Mouse (Mus musculus) MEL (cell line): ENCODE measurements around the gene Dlk2. TPM values are rescaled to one million over a fixed set of nuclear protein-coding genes. Genes with fewer than 3 reads are reported as not detected.

ENCODE experiments used
- DNase-seq: peaks from one replicate; pipeline ENCODE4 v3.0.0; 2011; ENCODE audit warnings: low read depth, low spot score
- H3K27ac ChIP-seq: 2 replicates; pipeline ENCODE4 v1.5.1; 2012; ENCODE audit warnings: low read depth, mild to moderate bottlenecking, control low read depth, low read length, moderate library complexity; ENCODE audit not compliant: control insufficient read depth
- H3K27me3 ChIP-seq, 2 experiments: fragments of 150-350 bp in 1 of 2; sonication (generic) in 1 of 2; 2 replicates each; pipeline ENCODE4 v1.6.1; 2012; ENCODE audit warnings: low read length in 2 of 2, mild to moderate bottlenecking in 2 of 2, improper control_type of control experiment in 1 of 2, moderate library complexity in 1 of 2; ENCODE audit not compliant: insufficient read depth in 2 of 2, control insufficient read depth in 1 of 2
- H3K36me3 ChIP-seq, 2 experiments: 2 replicates each; pipeline ENCODE4 v1.6.1; 2012 to 2014; ENCODE audit warnings: low read length in 2 of 2, improper control_type of control experiment in 1 of 2, inconsistent platforms in 1 of 2, mild to moderate bottlenecking in 1 of 2; ENCODE audit not compliant: insufficient read depth in 2 of 2, control insufficient read depth in 1 of 2
- H3K4me1 ChIP-seq, 2 experiments: fragments of 150-350 bp in 1 of 2; sonication (generic) in 1 of 2; 2 replicates each; pipeline ENCODE4 v1.6.1; 2012; ENCODE audit warnings: low read length in 2 of 2, improper control_type of control experiment in 1 of 2, mild to moderate bottlenecking in 1 of 2; ENCODE audit not compliant: insufficient read depth in 2 of 2, control insufficient read depth in 1 of 2
- H3K4me3 ChIP-seq, 2 experiments: fragments of 150-350 bp in 1 of 2; sonication (generic) in 1 of 2; 2 replicates each; pipeline ENCODE4 v1.5.1; 2012; ENCODE audit warnings: low read depth in 2 of 2, low read length in 2 of 2, mild to moderate bottlenecking in 2 of 2, moderate library complexity in 2 of 2, control low read depth in 1 of 2, improper control_type of control experiment in 1 of 2; ENCODE audit not compliant: control insufficient read depth in 1 of 2, insufficient read depth in 1 of 2
- H3K79me2 ChIP-seq: 2 replicates; pipeline ENCODE4 v1.6.1; 2012; ENCODE audit warnings: mild to moderate bottlenecking, low read length, moderate library complexity; ENCODE audit not compliant: control insufficient read depth, poor library complexity, insufficient read depth
- H3K9ac ChIP-seq: 2 replicates; pipeline ENCODE4 v1.6.1; 2012; ENCODE audit warnings: low read depth, mild to moderate bottlenecking, control low read depth, low read length, moderate library complexity; ENCODE audit not compliant: control insufficient read depth, poor library complexity, severe bottlenecking
- H3K9me3 ChIP-seq: fragments of 150-350 bp; sonication (generic); replicated peaks from 2 replicates; pipeline ENCODE4 v1.6.1; 2012; ENCODE audit warnings: mild to moderate bottlenecking, low read length, improper control_type of control experiment, moderate library complexity; ENCODE audit not compliant: insufficient read depth
- BHLHE40 ChIP-seq: IDR thresholded peaks from 2 replicates; pipeline ENCODE4 v1.6.1; 2012; ENCODE audit warnings: low read depth, mild to moderate bottlenecking, inconsistent platforms, low read length, improper control_type of control experiment, borderline replicate concordance
- CHD1 ChIP-seq: IDR thresholded peaks from 2 replicates; pipeline ENCODE4 v1.6.1; 2012; ENCODE audit warnings: low read depth, mild to moderate bottlenecking, inconsistent platforms, low read length, improper control_type of control experiment
- CHD2 ChIP-seq: IDR thresholded peaks from 2 replicates; pipeline ENCODE4 v1.6.1; 2011; ENCODE audit warnings: low read length, improper control_type of control experiment
- CTCF ChIP-seq, 3 experiments: IDR thresholded peaks in 2 of 3; conservative IDR thresholded peaks in 1 of 3; 2 replicates each; pipeline ENCODE4 v1.5.1; 2011 to 2012; ENCODE audit warnings: low read length in 3 of 3, low read depth in 2 of 3, mild to moderate bottlenecking in 2 of 3, improper control_type of control experiment in 1 of 3, inconsistent platforms in 1 of 3, mixed read lengths in 1 of 3, moderate library complexity in 1 of 3; ENCODE audit not compliant: control insufficient read depth in 1 of 3, insufficient read depth in 1 of 3, poor library complexity in 1 of 3, severe bottlenecking in 1 of 3
- E2F4 ChIP-seq: IDR thresholded peaks from 2 replicates; pipeline ENCODE4 v1.6.1; 2011; ENCODE audit warnings: low read depth, low read length, improper control_type of control experiment, borderline replicate concordance
- ELF1 ChIP-seq: IDR thresholded peaks from 2 replicates; pipeline ENCODE4 v1.6.1; 2014; ENCODE audit warnings: low read depth, mild to moderate bottlenecking, inconsistent platforms, low read length, improper control_type of control experiment, moderate library complexity
- EP300 ChIP-seq, 2 experiments: IDR thresholded peaks; 2 replicates each; pipeline ENCODE4 v1.6.1; 2011; ENCODE audit warnings: improper control_type of control experiment in 2 of 2, low read length in 2 of 2, low read depth in 1 of 2, mild to moderate bottlenecking in 1 of 2
- GABPA ChIP-seq: IDR thresholded peaks from 2 replicates; pipeline ENCODE4 v1.6.1; 2012; ENCODE audit warnings: low read depth, mild to moderate bottlenecking, inconsistent platforms, low read length, improper control_type of control experiment, moderate library complexity
- GATA1 ChIP-seq: IDR thresholded peaks from 2 replicates; pipeline ENCODE4 v1.6.1; 2011; ENCODE audit warnings: low read depth, low read length, improper control_type of control experiment
- HCFC1 ChIP-seq: IDR thresholded peaks from 2 replicates; pipeline ENCODE4 v1.6.1; 2012; ENCODE audit warnings: low read depth, mild to moderate bottlenecking, inconsistent platforms, low read length, improper control_type of control experiment, moderate library complexity
- JUND ChIP-seq: IDR thresholded peaks from 2 replicates; pipeline ENCODE4 v1.6.1; 2011; ENCODE audit warnings: low read depth, mild to moderate bottlenecking, improper control_type of control experiment, low read length
- MAFK ChIP-seq: IDR thresholded peaks from 2 replicates; pipeline ENCODE4 v1.6.1; 2011; ENCODE audit warnings: low read depth, mild to moderate bottlenecking, low read length, improper control_type of control experiment, borderline replicate concordance
- MAX ChIP-seq: IDR thresholded peaks from 2 replicates; pipeline ENCODE4 v1.6.1; 2011; ENCODE audit warnings: low read length, improper control_type of control experiment
- MAZ ChIP-seq: IDR thresholded peaks from 2 replicates; pipeline ENCODE4 v1.6.1; 2012; ENCODE audit warnings: low read depth, mild to moderate bottlenecking, inconsistent platforms, low read length, improper control_type of control experiment
- MEF2A ChIP-seq: IDR thresholded peaks from 2 replicates; pipeline ENCODE4 v1.6.1; 2014; ENCODE audit warnings: low read depth, mild to moderate bottlenecking, inconsistent platforms, low read length, improper control_type of control experiment; ENCODE audit not compliant: poor library complexity, insufficient replicate concordance, severe bottlenecking; ENCODE audit errors: extremely low read depth
- MXI1 ChIP-seq: IDR thresholded peaks from 2 replicates; pipeline ENCODE4 v1.6.1; 2011; ENCODE audit warnings: mild to moderate bottlenecking, low read depth, low read length, improper control_type of control experiment
- MYB ChIP-seq: IDR thresholded peaks from 2 replicates; pipeline ENCODE4 v1.6.1; 2011; ENCODE audit warnings: mild to moderate bottlenecking, low read depth, low read length, improper control_type of control experiment
- NELFE ChIP-seq: IDR thresholded peaks from 2 replicates; pipeline ENCODE4 v1.6.1; 2011; ENCODE audit warnings: low read depth, low read length, improper control_type of control experiment
- POLR2A ChIP-seq, 2 experiments: IDR thresholded peaks; 2 replicates each; pipeline ENCODE4 v1.6.1; 2011 to 2012; ENCODE audit warnings: low read length in 2 of 2, mild to moderate bottlenecking in 2 of 2, control low read depth in 1 of 2, improper control_type of control experiment in 1 of 2, low read depth in 1 of 2, moderate library complexity in 1 of 2; ENCODE audit not compliant: control insufficient read depth in 1 of 2, insufficient read depth in 1 of 2, poor library complexity in 1 of 2
- POLR2AphosphoS5 ChIP-seq: IDR thresholded peaks from 2 replicates; pipeline ENCODE4 v1.6.1; 2012; ENCODE audit warnings: low read depth, borderline replicate concordance, mild to moderate bottlenecking, inconsistent platforms, low read length, moderate library complexity, mixed read lengths
- RCOR1 ChIP-seq: IDR thresholded peaks from 2 replicates; pipeline ENCODE4 v1.6.1; 2012; ENCODE audit warnings: low read depth, mild to moderate bottlenecking, inconsistent platforms, low read length, improper control_type of control experiment
- TBP ChIP-seq: IDR thresholded peaks from 2 replicates; pipeline ENCODE4 v1.8.0; 2011; ENCODE audit warnings: low read depth, low read length, improper control_type of control experiment
- ZC3H11A ChIP-seq: IDR thresholded peaks from 2 replicates; pipeline ENCODE4 v1.6.1; 2012; ENCODE audit warnings: low read depth, mild to moderate bottlenecking, inconsistent platforms, low read length, improper control_type of control experiment
- ZKSCAN1 ChIP-seq: IDR thresholded peaks from 2 replicates; pipeline ENCODE4 v1.6.1; 2012; ENCODE audit warnings: low read depth, mild to moderate bottlenecking, inconsistent platforms, low read length, improper control_type of control experiment, moderate library complexity
- ZNF384 ChIP-seq: IDR thresholded peaks from 2 replicates; pipeline ENCODE4 v1.6.1; 2012; ENCODE audit warnings: low read depth, mild to moderate bottlenecking, inconsistent platforms, low read length, improper control_type of control experiment
- polyA plus RNA-seq, 2 experiments: library from polyadenylated mRNA; stranded (reverse) in 1 of 2; unstranded in 1 of 2; fragments of >175 nt in 1 of 2; fragments of >200 nt in 1 of 2; gene quantifications; 2 replicates each; pipeline versions ENCODE4 v1.2.1 to v1.2.4; 2012; ENCODE audit warnings: low replicate concordance in 2 of 2, low read depth in 1 of 2; ENCODE audit not compliant: insufficient read length in 2 of 2, insufficient read depth in 1 of 2, missing spikeins in 1 of 2
- total RNA-seq: library from RNA; depleted of rRNA; stranded (reverse); fragments of 300-350 nt; gene quantifications from 2 replicates; pipeline ENCODE4 v1.2.3, GENCODE M21; 2012

The Dlk2 gene
- total and polyA plus RNA-seq, 3 experiments = 0.07 TPM; not detected in 2

GRCm38 (mm10) chr17:46275506-46275905, 21.7 kb upstream of the Dlk2 start:
- no peaks in the 10 kb centered on the region for H3K4me1 ChIP-seq
- DNase-seq = no peak
- no peaks in the 10 kb centered on the region for H3K27me3 ChIP-seq
- peaks cover 0 to 2% of the 10 kb centered on the region in 2 experiments; a peak in 2 of 4 replicates for H3K36me3 ChIP-seq
- TF ChIP-seq BHLHE40 (no peak), TBP (no peak), POLR2AphosphoS5 (no peak), GATA1 (no peak), MAFK (no peak), EP300 (IDR thresholded peaks at IDR 0.05; ENCODE audit: low read depth in 1 of 2, low read length in 2 of 2) (no peak), MEF2A (no peak), MYB (no peak), GABPA (no peak), E2F4 (no peak), ELF1 (no peak)
- TF ChIP-seq, all 39 proteins: peak for 0
- Histone ChIP-seq H3K9me3 (no peaks in the 10 kb centered on the region), H3K27ac (no peak overlapping the region), H3K79me2 (peaks cover 4% of the 10 kb centered on the region; the same call in 1 of the 2 replicates), H3K4me3 (no peak overlapping the region), H3K9ac (no peak overlapping the region)

- peaks cover 4 to 9% of the 10 kb centered on the region in 2 experiments for H3K36me3 ChIP-seq
- no peak overlapping the region for H3K4me3 ChIP-seq
- TF ChIP-seq MAZ (no peak), MAFK (no peak), CHD2 (no peak), POLR2AphosphoS5 (no peak), CTCF (IDR thresholded peaks at IDR 0.05 in 2 of 3, conservative IDR thresholded peaks at IDR 0.05 in 1 of 3; ENCODE audit: control insufficient read depth in 1 of 3, insufficient read depth in 1 of 3, low read depth in 2 of 3, low read length in 3 of 3, poor library complexity in 1 of 3, severe bottlenecking in 1 of 3) (no peak), HCFC1 (no peak), ZKSCAN1 (no peak), ZC3H11A (no peak), MEF2A (no peak), MYB (no peak), MXI1 (no peak), ELF1 (no peak), CHD1 (no peak), JUND (no peak), POLR2A (IDR thresholded peaks at IDR 0.05; ENCODE audit: control insufficient read depth in 1 of 2, insufficient read depth in 1 of 2, low read depth in 1 of 2, low read length in 2 of 2, poor library complexity in 1 of 2) (no peak), ZNF384 (no peak), RCOR1 (no peak), E2F4 (no peak), MAX (no peak), NELFE (no peak)
- TF ChIP-seq, all 39 proteins: peak for 0
- Histone ChIP-seq H3K9ac (no peak overlapping the region), H3K4me1 (peaks cover 0 to 9% of the 10 kb centered on the region in 2 experiments; a peak in 2 of 4 replicates), H3K9me3 (no peaks in the 10 kb centered on the region), H3K79me2 (peaks cover 22% of the 10 kb centered on the region), H3K27ac (no peak overlapping the region), H3K27me3 (no peaks in the 10 kb centered on the region)
- DNase-seq = no peak
Observed at GRCm38 (mm10) chr17:46277586-46277985, 19.6 kb upstream of the Dlk2 start.
